Mouse (Mus musculus) G1E (cell line): Measurements from ENCODE around the gene Tmem184a.

Experiments used
- CTCF ChIP-seq: IDR thresholded peaks from 2 replicates; pipeline ENCODE4 v1.5.1; 2012; ENCODE audit warnings: low read depth, low read length, inconsistent platforms, mixed read lengths
- GATA2 ChIP-seq: IDR thresholded peaks from 2 replicates; pipeline ENCODE4 v1.6.1; 2012; ENCODE audit warnings: low read depth, low read length, inconsistent platforms, borderline replicate concordance

GRCm38 (mm10) chr5:139756135-139756534 lies 63.6 kb downstream of the Tmem184a start:
- no peak for TF ChIP-seq CTCF
- TF ChIP-seq GATA2: no peak
